Mouse (Mus musculus) gastrocnemius, postnatal 36 days (tissue): Measurements from ENCODE around the gene AI413582. TPM values are rescaled to one million over a fixed set of nuclear protein-coding genes. Genes with fewer than 3 reads are reported as not detected.

Source experiments
- DNase-seq, 2 experiments: peaks; one replicate each; pipeline ENCODE4 v3.0.0; 2022
- intact Hi-C: fragments of 180-260 bp; cut with DNase I; formaldehyde crosslinking; loops from one replicate; pipeline ENCODE4 v1.15.1; 2025
- total RNA-seq, 2 experiments: library from RNA; stranded (reverse); gene quantifications; 2 replicates each; pipeline ENCODE4 v1.2.3; 2021

Gene AI413582
- total RNA-seq, 2 experiments from 2014 or later, result 2.7 to 2.8 TPM

DNA sequence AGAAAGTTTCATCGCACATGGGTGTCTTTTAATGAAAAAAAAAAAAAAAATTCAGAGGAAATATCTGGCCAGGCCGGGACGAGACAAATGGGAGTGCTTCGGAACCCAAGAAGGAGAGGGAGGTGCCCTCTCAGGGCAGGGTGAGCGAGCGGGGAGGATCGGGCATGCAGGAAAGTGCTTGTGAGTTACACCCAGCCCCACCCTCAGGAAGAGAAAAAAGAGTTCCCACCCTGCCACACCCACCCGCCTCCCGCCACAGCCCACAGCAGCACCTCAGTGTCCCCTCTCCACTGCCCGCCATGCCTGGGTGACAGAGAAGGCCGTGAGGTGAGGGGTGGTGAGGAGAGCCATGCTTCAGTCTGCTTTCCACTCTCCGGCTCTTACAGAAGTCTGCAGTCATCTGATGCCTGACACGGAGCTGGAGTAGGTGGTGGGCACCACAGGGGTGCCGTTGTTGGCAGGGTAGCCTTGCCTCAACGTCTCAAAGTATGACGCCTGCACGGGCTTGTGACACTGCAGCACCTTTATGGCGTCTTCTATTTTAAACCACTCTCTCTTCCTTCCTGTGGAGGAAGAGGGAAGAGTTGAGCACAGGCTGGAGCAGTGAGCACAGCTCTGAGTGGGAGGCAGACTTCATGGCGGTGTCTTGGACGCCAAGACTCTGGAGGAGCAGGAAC, 15.0 kb upstream of the AI413582 start:
- DNase-seq, result no peak
- intact Hi-C loops, result no loop called here

DNA sequence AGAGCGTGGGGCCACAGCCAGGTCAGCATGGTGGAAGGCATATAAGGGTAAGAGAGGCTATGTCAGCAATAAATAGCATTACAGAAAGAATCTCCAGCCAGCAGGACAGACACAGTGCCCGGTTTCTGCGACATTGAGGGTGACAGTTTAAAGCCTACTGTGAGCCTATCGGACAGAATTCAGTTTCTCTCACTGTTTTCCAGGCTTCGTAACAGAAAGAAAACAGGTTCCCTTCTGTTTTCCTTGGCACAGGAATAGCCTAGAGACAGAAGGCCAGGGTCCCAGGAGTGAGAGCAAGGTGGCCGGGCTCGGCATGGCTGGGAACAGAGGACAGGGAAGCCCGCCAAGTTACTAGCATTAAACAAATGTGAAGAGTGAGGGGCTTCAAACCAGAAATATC, 14.3 kb upstream of the AI413582 start:
- intact Hi-C loops, result no loop called here
- no peak for DNase-seq

DNA sequence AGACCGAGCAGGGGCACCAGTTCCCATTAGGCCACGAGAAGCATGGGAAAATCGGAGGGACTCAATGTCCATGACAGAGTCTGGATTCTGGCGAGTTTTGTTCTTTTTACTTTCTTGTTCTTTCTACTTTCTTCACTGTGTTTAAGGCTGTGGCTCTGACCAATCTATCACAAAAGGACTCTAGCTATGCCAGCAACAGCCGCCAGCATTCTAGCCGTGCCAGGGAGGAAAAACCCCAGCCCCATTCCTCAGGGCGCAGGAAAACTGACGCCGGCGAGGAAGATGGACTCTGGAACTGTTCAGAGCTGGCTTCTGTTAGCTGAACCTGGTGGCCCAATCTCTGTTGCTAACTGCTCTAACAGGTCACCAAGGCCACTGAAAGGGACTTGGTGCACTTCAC, 12.9 kb upstream of the AI413582 start:
- intact Hi-C loops, result no loop called here
- no peak for DNase-seq

DNA sequence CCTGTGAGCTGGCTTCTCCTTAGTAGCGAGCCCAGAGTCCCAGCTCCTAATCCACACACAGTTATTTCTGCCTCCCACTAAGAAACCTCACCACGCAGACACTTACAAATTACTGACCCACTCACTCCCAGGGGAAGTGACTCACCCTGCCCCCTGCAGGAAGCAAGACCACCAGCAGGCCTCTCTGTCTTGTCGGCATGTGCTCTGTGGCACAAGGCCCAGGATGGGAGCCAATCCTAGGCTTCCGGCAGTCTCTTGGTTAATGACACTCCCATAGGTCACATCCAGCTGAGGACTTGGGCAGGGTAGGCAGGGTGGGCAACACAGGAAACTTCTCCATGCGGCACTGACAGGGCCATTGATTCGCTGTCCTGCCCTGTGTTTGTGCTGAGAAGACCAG, 11.9 kb upstream of the AI413582 start:
- no peak for DNase-seq
- intact Hi-C loops, result no loop called here

DNA sequence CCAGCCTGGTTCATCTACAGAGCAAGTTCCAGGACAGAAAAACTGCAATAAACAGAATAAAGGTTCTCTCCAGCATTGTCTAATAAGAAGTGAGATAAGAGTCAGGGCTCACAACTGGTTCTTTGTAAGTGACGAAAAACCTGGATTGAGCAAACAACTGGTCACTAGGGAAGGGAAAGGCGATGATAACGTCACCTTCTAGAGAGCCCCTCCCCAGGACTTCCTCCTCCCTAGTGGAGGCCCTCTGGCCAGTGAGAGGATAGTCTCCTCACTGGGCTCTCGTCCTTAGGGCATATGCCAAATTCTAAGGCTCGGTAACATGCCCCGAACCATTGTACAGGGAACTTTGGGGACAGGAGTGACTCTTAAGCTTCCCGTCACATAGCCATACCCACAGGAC, 10.5 kb upstream of the AI413582 start:
- intact Hi-C loops, result no loop called here
- DNase-seq, result no peak

DNA sequence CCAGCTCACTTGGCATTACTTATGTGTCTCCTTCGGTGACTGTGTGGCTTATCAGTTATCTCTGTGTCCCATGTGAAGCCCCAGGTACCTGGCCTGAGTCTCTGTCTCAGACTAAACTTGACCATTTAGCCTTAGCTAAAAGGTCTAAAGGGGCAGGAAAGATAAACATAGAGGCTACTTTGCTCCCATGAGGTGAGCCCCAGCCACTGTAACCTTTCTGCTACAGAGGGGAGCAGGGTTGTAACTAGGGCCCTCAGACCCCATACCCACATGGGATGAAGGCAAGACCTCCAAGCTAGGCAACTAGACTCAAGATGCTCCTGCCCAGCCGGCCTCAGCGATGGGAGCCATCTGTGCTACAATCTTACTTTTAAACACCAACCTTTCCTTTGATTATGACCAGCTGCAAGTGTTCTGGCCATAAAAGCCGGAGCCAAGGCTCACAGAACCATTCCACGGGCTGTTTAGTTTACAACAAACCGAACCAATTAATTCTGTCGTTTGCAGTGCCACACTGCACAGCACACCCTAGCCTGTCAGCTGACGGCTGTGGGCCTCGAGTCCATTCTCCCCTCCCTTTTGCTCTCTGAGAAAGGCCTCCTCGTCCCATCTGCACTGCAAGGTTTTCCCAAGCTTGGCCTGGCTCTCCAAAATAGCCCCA, 9.7 kb upstream of the AI413582 start:
- no peak for DNase-seq
- intact Hi-C loops, result no loop called here

DNA sequence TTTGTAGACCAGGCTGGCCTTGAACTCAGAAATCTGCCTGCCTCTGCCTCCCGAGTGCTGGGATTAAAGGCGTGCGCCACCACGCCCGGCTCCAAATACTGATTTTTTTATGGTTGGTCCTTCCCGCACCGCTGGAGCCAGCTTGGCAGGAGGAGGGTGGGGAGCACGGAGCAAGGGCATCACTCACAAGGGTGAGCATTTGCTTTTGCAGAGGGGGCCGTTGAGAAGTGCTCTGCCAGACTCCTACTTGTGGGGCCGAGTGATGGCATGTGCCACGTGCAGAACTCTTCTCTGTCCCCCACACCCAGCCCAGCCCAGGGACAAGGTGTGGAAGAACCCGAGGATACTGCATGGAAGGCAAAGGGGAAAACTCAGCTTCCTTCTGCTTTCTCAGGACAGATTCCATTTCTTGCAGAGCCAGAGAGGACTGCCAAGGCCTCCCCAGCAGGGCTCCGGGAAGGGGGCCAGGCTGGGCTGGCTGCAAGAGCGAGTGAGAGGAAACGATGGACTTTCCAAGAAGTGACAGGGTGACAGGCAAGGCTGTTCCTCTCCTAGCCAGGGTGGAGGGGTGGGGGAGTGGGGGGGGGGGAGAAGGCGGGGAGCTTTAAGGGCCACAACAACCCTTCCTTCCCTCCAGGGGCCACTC, 9.0 kb upstream of the AI413582 start:
- intact Hi-C loops, result no loop called here
- DNase-seq, result peak; percentile 72 to 86

DNA sequence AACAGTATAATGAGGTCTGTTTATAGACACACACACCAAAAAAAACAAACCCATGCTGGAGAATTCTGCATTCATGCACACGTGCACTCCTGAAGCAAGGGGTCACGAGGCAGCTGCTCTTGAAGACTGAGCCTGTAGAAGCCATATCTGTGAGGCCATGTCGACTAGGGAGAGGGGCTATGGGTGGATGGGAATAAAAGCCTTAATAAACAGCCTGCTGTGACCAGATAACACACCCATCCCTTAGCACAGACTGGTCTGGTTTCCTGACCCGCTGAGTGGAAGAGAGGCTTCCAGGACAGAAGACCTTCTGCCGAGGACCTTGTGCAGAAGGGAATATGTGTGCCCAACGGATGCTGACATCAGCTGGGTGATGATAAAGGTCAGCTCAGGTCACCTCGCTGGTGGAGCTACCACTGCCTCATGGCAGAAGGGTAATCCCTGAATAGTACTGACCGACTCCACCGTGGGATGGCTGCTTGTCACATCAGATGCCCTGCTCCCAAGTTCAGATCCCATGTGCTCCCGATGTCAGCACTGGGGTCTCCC, 8.3 kb upstream of the AI413582 start:
- DNase-seq, result no peak
- intact Hi-C loops, result no loop called here

DNA sequence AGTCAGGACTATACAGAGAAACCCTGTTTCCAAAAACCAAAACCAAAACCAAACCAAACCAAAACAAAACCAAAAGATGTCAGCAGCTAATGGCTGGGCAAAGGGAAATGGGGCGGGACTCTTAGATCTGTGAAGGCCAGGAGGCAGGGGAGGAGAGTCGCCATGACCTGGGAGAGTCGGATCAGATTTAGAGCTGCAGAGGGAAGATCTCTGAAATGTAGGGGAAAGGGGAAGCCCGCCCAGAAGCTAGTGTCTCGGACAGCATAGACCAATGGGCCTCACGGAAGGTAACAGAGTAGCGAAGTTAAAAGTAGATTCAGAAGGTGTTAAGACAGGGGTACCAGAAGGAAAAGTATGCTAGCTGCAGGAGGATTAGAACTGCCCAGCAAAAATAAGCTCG, 5.8 kb upstream of the AI413582 start:
- intact Hi-C loops, result no loop called here
- no peak for DNase-seq

DNA sequence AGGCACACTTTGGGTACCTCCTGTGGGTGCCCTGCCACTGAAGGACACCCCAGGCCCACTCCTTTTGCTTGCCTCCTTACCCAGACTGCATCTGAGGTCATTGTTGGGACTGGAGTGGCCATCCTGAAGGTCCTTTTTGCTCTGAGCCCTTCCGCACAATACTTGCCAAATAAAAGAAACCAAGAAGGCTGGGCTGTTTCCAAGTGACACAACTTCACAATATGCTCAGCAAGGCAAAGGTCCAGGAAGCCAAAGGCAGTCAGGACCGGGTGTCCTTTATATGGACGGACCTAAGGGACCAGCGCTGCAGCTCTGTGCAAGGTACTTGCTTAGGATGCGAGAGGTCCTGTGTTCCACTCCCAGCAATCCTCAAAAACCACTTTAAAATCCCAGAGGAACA, 2.7 kb upstream of the AI413582 start:
- no peak for DNase-seq
- intact Hi-C loops, result no loop called here

DNA sequence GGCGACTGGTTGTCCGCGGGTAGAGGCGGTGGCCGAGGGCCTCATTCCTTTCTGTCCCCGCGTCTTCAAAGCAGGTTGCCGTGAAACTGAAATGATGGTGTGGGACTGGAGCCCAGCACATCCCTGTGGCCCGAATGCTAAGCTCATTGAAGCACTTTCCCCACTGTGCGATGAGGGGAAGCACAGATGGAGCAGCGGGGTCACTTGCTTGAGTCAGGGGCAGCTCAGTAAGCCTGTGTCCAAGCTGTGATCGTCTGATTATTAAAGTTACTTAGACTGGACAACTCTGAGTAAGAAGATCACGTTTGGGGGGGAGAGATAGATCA, 349 bp upstream of the AI413582 start:
- intact Hi-C loops, result loop anchor here (1.0 kb wide), 1 partner anchor 63 kb away; no protein-coding TSS in a partner anchor
- DNase-seq, result no peak

DNA sequence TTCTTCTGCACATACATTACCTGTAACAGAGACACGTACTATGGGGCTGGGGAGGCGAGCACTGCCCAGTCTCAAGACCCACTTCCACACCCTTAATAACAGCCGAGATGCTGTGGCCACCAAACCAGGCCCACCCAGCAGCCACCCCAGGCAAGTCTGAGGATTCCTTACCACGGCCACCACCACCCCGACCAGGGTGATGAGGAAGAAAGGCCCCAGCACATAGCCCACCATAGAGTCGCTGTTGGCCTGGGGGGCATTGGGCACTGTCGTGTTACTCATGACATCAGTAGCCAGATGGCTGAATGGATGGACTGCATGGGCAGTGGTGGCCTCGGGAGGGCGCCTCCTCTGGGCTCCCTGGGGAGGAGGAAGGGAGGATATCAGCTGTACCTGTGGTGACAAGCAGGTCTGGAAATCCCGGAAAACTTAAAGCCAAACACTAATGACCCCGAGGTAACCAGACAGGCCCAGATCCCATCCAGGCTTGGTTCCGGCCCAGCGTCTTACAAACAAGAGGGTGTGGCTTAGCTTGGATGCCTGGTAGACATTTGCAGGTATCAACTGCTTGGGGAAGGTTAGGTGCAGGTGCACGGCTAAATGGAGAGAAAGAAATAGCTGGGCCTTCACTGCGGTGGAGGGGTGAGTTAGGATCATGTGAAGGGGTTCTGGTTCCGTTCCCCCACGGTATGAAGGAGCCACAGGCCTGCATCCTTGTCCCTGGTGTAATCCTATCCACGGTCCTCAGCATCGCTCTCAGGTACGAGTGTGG, 979 bp downstream of the AI413582 start:
- intact Hi-C loops, result loop anchor here (1.0 kb wide), 1 partner anchor 65 kb away; no protein-coding TSS in a partner anchor
- DNase-seq, result no peak

DNA sequence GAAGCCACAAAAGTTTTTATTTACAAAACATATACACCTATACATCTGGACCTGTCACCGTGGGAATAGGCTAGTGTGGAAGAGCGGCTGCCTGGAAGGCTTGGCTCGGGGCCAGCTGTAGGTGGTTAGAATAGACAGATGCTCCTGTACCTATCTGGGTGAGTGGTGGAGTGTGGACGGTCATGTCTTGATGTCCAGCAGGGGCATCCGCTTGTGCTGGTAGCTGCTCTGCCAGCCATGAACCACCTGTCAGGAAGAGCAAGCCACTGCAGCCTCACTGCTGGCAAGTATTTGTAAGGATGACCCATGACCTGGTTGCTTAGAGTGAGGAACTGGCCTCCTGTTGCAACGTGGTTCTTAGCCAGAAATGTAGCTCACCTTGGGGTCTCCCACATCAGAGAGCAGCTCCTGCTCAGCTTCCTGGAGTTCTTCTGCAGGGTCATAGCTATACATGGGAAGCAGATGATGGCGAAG, 1.7 kb downstream of the AI413582 start:
- intact Hi-C loops, result no loop called here
- no peak for DNase-seq

DNA sequence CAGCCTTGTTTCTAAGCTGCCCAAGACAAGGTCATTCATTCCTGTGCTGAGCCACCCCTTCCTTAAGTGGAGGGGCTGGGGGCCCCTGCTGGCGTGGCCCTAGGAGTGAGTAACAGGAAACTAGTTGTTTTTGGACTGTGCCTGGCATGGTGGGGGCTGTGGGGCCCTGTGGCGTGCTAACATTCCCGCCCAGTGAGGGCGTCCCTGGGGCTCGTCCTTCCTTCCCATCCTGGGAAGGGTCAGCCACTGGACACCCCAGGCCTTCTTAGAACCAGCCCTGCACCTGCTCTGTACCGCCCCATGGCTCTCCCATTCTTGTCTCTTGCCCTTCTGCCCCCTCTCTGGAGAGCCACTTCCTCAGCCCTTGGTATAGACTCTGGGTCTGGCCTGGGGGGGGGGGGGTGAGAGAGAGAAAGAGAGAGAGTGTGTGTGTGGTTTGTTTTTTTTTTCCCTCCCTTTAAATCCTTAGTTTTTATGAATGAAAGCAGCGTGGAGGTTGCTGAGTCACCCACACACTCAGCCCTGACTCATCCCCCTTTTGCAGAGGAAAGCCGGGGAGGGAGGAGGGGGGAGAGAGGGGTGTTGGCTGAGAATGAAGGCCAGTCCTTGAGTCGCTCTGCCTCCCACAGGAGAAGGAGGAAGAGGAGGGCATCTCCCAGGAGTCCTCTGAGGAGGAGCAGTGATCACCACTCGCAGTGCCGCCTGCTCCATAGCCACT, 3.6 kb downstream of the AI413582 start:
- DNase-seq, result no peak
- intact Hi-C loops, result no loop called here

DNA sequence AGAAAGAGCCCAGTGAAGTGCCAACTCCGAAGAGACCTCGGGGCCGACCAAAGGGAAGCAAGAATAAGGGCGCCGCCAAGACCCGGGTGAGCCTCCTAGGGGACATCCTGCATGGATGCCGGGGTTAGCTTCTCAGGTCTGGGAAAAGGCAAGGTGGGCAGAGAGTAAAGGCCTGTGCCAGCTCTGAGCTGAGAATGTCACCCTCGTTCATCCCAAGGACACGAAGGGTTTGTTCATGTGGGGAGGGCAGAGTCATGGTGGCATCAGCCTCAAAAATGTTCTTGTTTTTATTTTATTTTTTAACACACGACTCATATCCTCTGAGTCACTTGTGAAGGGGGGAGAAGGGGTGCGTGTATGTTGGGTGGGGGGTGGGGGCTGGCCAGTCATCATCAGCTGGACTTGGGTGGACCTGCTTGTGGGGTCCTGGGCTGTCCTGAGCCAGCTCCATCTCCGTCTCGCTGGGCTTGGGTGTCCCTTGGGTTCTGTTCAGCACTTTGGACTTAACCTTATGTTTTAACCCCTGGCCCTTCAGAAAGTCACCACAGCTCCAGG, 4.6 kb downstream of the AI413582 start:
- intact Hi-C loops, result no loop called here
- no peak for DNase-seq

DNA sequence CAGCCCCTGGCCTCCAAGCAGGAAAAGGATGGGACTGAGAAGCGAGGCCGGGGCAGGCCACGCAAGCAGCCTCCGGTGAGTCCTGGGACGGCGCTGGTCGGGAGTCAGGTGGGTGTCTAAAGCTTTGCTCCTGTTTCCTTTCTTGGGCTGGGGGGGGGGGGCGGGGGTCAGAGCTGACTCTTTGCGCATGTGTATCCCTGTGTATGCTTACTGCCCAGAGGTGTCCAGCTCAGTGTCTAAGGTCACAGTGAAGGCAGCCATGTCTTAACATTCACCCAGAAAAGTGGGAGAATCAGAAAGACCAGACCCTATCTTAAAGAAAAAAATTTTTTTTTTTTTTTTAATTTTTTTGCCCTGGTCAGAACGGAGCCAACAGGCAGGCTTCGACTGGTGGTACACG, 6.0 kb downstream of the AI413582 start:
- intact Hi-C loops, result no loop called here
- DNase-seq, result no peak

DNA sequence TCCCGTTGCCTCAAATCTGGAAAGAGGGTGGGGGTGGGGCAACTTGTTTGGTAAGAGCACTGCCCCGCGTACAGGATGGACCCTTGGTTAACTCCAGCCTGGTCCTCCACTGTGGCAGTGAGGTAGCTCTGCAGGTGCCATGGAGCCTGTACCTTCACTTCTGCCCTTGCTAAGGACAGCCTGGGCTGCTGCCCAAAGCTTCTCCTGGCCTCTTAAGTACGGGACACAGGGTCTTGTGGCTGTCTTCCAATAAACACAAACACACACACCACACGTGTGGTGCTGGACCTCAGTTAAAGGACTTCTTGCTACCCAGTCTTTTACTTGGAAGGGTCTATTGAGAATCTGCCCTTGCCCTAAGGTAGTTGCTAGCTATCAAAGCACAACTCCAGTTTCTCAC, 6.7 kb downstream of the AI413582 start:
- no peak for DNase-seq
- intact Hi-C loops, result no loop called here

DNA sequence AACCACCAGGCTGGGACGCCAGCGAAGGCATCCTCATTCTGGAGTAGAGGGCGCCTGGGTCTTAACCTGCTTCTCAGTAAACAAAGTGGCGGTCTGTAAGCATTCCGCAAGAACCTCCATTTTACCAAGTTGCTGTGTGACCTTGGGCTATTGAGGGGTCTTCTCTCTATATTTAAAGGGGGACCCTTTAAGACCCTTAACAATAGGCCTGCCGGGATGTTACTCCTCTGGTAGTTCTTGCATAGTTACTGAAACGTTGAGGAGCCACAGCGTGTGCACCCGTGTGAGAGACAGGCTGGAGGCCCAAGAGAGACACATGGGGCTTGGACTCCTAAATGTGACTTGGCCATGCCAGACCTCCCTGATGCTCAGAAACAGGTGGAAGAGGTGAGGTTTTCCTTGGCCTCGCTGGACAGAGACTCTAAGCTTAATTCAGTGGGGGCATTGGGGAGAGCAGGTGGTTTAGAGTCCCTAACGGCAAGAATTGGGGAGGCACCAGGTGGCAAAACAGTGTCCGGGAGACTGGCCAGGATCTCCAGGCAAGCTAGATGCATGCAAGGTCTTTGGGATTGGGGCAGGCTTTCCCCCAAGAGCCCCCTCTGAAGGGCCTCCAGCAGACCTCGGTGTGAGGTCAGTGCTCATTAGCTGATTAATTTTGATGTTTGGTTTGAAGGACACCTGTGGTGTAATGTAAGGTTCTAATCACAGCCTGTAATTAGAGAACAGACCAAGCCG, 7.5 kb downstream of the AI413582 start:
- intact Hi-C loops, result no loop called here
- no peak for DNase-seq

DNA sequence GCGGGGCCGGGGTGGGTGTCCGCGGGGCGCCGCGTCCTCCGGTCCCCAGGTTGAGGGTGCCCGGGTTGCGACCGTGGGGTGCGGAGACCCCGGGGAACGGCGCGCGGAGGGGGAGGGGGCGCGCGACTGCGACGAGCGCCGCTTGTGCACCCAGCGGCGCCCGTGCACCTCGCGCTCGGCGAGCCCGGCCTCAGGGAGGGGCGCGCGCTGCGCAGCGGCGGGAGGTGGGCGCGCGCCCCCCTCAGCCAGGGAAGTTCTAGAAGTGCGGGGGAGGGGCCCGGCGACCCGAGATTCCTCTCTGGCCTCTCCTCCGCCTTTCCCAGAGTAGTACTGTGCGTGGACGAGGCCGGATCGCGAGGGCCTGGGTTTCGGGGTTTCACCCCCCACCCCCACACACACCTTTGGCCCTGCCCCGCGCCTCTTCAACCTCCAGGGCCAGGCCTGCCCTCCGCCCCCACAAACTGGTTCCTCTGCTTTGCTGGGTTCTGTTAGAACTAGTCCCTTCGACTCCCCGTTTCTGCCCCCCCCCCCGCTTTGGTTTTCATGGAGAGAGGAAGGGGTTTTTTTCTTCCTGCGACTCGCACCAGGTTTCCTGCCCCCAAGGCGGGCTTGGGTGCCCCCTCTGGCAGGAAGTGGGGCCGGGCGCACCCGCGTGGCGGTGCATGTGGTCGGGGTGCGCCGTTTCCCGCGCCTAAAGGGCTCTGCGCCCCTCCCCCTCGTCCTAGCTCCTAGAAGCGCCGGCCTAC, 8.2 kb downstream of the AI413582 start:
- intact Hi-C loops, result no loop called here
- no peak for DNase-seq
